Mouse (Mus musculus): ENCODE results near the gene Actrt3. TPM values are rescaled to one million over a fixed set of nuclear protein-coding genes. Genes with fewer than 3 reads are reported as not detected.
"Not testable (repeated sequence)": the region's sequence is repeated elsewhere in the genome, so short reads cannot be mapped to it uniquely, and the experiment has no call there.

Actrt3 gene
- polyA plus RNA-seq, 1 experiment from 2014 or later: 0.08 TPM

GRCm38 (mm10) chr3:30602065-30602739 lies 2.5 kb upstream of the Actrt3 start, which contains the start of gene Mynn:
TSS of gene Mynn (plus strand) at chr3:30602065.
- peak within 1 kb of the TSS; percentile 77 for H3K4me3 ChIP-seq
- H3K9me3 ChIP-seq (replicated peaks): no peaks in the 10 kb centered on the region
- H3K27me3 ChIP-seq (ENCODE audit: low read depth, poor library complexity, severe bottlenecking): peaks cover 24% of the 10 kb centered on the region
- H3K36me3 ChIP-seq: peaks cover 27% of the 10 kb centered on the region
- WGBS: under 1% methylated on average over 40 of the region's 40 CpGs
- DNase-seq (ENCODE audit: low spot score): peak; percentile 98
- H3K4me1 ChIP-seq: peaks cover 20% of the 10 kb centered on the region
- peak within 1 kb of the TSS; percentile 92 for H3K27ac ChIP-seq

- H3K36me3 ChIP-seq: peaks cover 24% of the 10 kb centered on the region
- peaks cover 20% of the 10 kb centered on the region for H3K4me1 ChIP-seq
- no peak for DNase-seq (ENCODE audit: low spot score)
- peaks cover 26% of the 10 kb centered on the region for H3K27me3 ChIP-seq (ENCODE audit: low read depth, poor library complexity, severe bottlenecking)
- peak overlapping the region; percentile 77 for H3K4me3 ChIP-seq
- WGBS: 2% methylated on average over 13 of the region's 13 CpGs
- H3K9me3 ChIP-seq (replicated peaks): no peaks in the 10 kb centered on the region
- peak overlapping the region; percentile 92 for H3K27ac ChIP-seq
Observed at GRCm38 (mm10) chr3:30601610-30602064, 1.9 kb upstream of the Actrt3 start.

- Histone ChIP-seq H3K27me3 (ENCODE audit: low read depth, poor library complexity, severe bottlenecking) (peaks cover 26% of the 10 kb centered on the region), H3K4me3 (peak overlapping the region; percentile 77), H3K27ac (no peak overlapping the region), H3K4me1 (peaks cover 20% of the 10 kb centered on the region), H3K9me3 (replicated peaks) (no peaks in the 10 kb centered on the region), H3K36me3 (peaks cover 20% of the 10 kb centered on the region)
- DNase-seq (ENCODE audit: low spot score): peak; percentile 81
- under 1% methylated on average over 17 of the region's 17 CpGs for WGBS
Observed at GRCm38 (mm10) chr3:30601175-30601574, 1.4 kb upstream of the Actrt3 start.

DNA sequence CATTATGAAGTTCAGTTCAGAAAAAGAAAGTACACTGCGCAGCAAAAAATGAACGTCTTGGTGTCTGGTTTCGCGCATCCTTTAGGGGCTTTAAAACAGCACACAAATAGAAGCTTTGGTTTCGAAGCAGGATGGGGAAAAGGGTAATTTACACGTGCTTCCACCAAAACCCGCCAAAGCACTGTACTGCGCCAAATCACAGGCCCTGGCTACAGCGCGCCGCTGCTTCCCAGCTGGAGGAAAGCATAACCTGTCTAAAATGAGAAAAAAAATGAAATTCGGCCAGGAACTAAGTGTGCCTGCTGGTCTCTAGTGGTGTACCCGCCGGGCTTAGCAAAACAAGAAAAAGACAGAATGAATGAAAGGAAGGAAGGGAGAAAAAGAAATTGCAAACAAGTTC lies 978 bp upstream of the Actrt3 start:
- H3K27me3 ChIP-seq (ENCODE audit: low read depth, poor library complexity, severe bottlenecking): peaks cover 26% of the 10 kb centered on the region
- under 1% methylated on average over 14 of the region's 14 CpGs for whole genome bisulfite sequencing
- peaks cover 25% of the 10 kb centered on the region for H3K4me1 ChIP-seq
- peak; percentile 65 for DNase-seq (ENCODE audit: low spot score)
- H3K27ac ChIP-seq: peak overlapping the region; percentile 75; the same call in 1 of the 2 replicates
- no peaks in the 10 kb centered on the region for H3K9me3 ChIP-seq (replicated peaks)
- H3K4me3 ChIP-seq: peak overlapping the region; percentile 77
- H3K36me3 ChIP-seq: peaks cover 15% of the 10 kb centered on the region

DNA sequence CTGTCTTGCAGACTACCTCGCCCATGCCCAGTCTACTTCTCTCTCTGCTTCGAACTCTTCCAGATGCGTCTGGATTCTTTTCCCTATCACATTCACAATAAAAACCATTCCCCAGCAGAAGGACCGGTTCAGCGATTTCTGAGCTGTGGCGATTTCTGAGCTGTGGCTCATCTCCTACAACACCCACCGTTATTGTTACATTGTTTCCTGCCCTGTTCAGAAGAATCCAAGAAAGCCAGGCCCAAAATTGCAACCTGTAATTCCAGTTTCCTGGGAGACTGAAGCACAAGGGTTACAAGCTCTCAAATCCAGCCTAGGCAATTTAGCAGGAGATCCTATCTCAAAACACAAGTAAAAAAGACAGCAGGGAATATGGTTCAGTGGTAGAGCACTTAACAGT lies 2.5 kb downstream of the Actrt3 start:
- Histone ChIP-seq H3K27ac (no peak overlapping the region), H3K27me3 (ENCODE audit: low read depth, poor library complexity, severe bottlenecking) (peaks cover 26% of the 10 kb centered on the region), H3K9me3 (replicated peaks) (no peaks in the 10 kb centered on the region), H3K4me1 (peaks cover 26% of the 10 kb centered on the region), H3K4me3 (no peak overlapping the region), H3K36me3 (no peaks in the 10 kb centered on the region)
- 83% methylated on average over 7 of the region's 7 CpGs for WGBS
- no peak for DNase-seq (ENCODE audit: low spot score)

- no peaks in the 10 kb centered on the region for H3K9me3 ChIP-seq (replicated peaks)
- peak overlapping the region; percentile 86 for H3K4me3 ChIP-seq
- peaks cover 26% of the 10 kb centered on the region for H3K4me1 ChIP-seq
- peaks cover 26% of the 10 kb centered on the region for H3K27me3 ChIP-seq (ENCODE audit: low read depth, poor library complexity, severe bottlenecking)
- under 1% methylated on average over 62 of the region's 62 CpGs for WGBS
- DNase-seq (ENCODE audit: low spot score): peak; percentile 77
- H3K36me3 ChIP-seq: no peaks in the 10 kb centered on the region
- peak overlapping the region; percentile 95 for H3K27ac ChIP-seq
Observed at GRCm38 (mm10) chr3:30595111-30595832, 4.5 kb downstream of the Actrt3 start.

- Histone ChIP-seq H3K9me3 (replicated peaks) (no peaks in the 10 kb centered on the region), H3K27ac (no peak overlapping the region), H3K4me1 (peaks cover 15% of the 10 kb centered on the region), H3K27me3 (ENCODE audit: low read depth, poor library complexity, severe bottlenecking) (peaks cover 18% of the 10 kb centered on the region), H3K36me3 (no peaks in the 10 kb centered on the region), H3K4me3 (no peak overlapping the region)
- WGBS: 78% methylated on average over 4 of the region's 4 CpGs
- peak; percentile 47 for DNase-seq (ENCODE audit: low spot score)
Observed at GRCm38 (mm10) chr3:30593719-30594485, 5.8 kb downstream of the Actrt3 start.

- peaks cover 5% of the 10 kb centered on the region; the same call in 1 of the 2 replicates for H3K27me3 ChIP-seq (ENCODE audit: low read depth, poor library complexity, severe bottlenecking)
- 0 out of 2 replicates have a peak overlapping the region, but pooled peaks have one; percentile 36 for H3K27ac ChIP-seq
- H3K9me3 ChIP-seq (replicated peaks): no peaks in the 10 kb centered on the region
- no peaks in the 10 kb centered on the region for H3K36me3 ChIP-seq
- WGBS: 3% methylated on average over 2 of the region's 2 CpGs
- H3K4me1 ChIP-seq: peaks cover 15% of the 10 kb centered on the region
- no peak overlapping the region for H3K4me3 ChIP-seq
- DNase-seq (ENCODE audit: low spot score): peak; percentile 42
Observed at GRCm38 (mm10) chr3:30592418-30592853, 7.3 kb downstream of the Actrt3 start.

GRCm38 (mm10) chr3:30588865-30589264 lies 10.9 kb downstream of the Actrt3 start:
- Histone ChIP-seq H3K27ac (no peak overlapping the region), H3K36me3 (no peaks in the 10 kb centered on the region), H3K4me3 (no peak overlapping the region), H3K27me3 (ENCODE audit: low read depth, poor library complexity, severe bottlenecking) (no peaks in the 10 kb centered on the region), H3K9me3 (replicated peaks) (no peaks in the 10 kb centered on the region), H3K4me1 (peaks cover 8% of the 10 kb centered on the region)
- 88% methylated on average over 6 of the region's 6 CpGs for WGBS
- no peak for DNase-seq (ENCODE audit: low spot score)

DNA sequence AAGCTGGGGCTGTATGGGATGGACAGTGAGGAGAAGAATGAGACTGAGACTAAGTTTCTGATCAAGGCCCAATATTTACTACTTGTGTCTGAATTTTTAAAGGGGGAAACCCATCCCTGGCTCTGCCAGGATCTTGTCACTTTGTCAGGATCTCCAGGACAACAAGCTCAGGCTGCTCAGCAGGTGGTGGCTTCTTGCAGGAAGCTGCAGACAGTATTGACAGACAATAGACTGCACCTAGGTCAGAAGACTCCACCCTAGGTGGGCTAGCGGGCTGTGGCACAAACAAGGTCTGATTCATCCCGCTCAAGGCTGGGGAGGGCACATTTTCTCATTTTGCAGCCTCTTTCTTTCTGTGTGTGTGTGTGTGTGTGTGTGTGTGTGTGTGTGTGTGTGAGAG lies 26.2 kb downstream of the Actrt3 start:
- no peak overlapping the region for H3K27ac ChIP-seq
- H3K4me1 ChIP-seq: no peaks in the 10 kb centered on the region
- DNase-seq (ENCODE audit: low spot score): no peak
- 27% methylated on average over 2 of the region's 2 CpGs for WGBS
- H3K4me3 ChIP-seq: no peak overlapping the region
- H3K36me3 ChIP-seq: no peaks in the 10 kb centered on the region
- no peaks in the 10 kb centered on the region for H3K9me3 ChIP-seq (replicated peaks)
- H3K27me3 ChIP-seq (ENCODE audit: low read depth, poor library complexity, severe bottlenecking): no peaks in the 10 kb centered on the region

- H3K27ac ChIP-seq; DNase-seq (ENCODE audit: low spot score); H3K4me1 ChIP-seq; H3K27me3 ChIP-seq (ENCODE audit: low read depth, poor library complexity, severe bottlenecking); H3K36me3 ChIP-seq; H3K9me3 ChIP-seq (replicated peaks); H3K4me3 ChIP-seq: not testable (repeated sequence)
- 36% methylated on average over 1 of the region's 2 CpGs for WGBS
Observed at GRCm38 (mm10) chr3:30566333-30566732, 33.4 kb downstream of the Actrt3 start.

DNA sequence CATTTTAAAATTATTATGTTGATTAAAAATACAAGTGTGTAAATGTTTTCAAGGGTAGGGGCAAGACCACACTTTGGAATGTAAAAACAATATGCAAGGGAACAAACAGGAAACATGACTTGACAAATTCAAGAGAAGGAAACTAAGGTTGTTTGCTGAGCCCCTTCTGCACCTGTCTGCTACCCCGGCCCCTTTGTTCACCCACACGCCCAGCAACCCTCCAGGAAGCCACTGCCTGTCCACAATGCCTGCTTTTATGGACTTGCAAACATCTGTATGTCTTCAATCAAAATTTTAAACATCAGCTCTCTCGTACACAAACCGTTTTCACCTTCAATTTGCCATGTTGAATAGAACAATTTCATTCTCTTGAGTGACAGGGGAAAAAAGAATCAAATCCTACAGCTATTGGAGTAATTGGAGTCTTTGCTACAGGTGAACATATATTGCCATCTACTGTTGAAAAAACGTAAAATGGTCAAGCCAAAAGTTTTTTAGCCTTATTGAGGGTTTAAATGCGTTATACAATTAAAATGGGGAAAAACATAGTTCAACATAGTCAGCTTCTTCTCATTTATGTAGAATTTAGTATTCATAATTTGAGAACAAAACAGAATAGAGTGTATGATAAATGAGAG lies 38.9 kb downstream of the Actrt3 start:
- DNase-seq (ENCODE audit: low spot score): no peak
- no peaks in the 10 kb centered on the region for H3K27me3 ChIP-seq (ENCODE audit: low read depth, poor library complexity, severe bottlenecking)
- H3K9me3 ChIP-seq (replicated peaks): no peaks in the 10 kb centered on the region
- WGBS: 60% methylated on average over 6 of the region's 6 CpGs
- H3K4me1 ChIP-seq: peaks cover 10% of the 10 kb centered on the region
- H3K27ac ChIP-seq: no peak overlapping the region
- no peak overlapping the region for H3K4me3 ChIP-seq
- H3K36me3 ChIP-seq: no peaks in the 10 kb centered on the region

Data from limb, embryonic 10.5 days (tissue).